Mouse (Mus musculus): ENCODE measurements at regions not wholly inside any gene's neighbourhood (a gene's known extent, or its start where the extent isn't known, plus 50 kb on each side); places are given as distances from the start of the nearest gene placed in this dataset.
"Not testable (repeated sequence)": the region's sequence is repeated elsewhere in the genome, so short reads cannot be mapped to it uniquely, and the experiment has no call there.

- DNase-seq (ENCODE audit: low read depth, low spot score), result no peak
Measured at GRCm38 (mm10) chr10:14333344-14333743, 212.1 kb downstream of the Adgrg6 start.

DNA sequence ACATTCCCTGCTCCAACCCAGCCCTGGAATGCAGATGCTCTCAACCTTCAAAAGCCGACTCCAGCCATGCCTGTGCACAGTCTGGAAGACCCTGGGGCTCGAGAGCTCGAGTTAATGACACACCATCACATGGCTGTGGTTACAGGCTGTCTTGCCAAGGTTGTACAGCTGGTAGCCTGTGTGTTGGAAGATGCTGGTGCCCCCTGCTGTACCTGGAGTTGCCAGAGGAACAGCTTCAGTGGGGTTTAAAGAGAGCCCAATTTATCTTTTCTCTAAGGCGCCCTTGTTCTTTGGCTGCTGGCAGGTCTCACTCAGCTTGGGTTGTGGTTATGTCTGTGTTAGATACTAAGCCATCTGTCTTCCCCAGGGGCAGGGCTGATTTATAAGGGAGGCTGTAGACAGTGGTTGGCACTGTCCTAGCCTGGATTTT is 212.8 kb downstream of the Adgrg6 start:
- peak; percentile 29 for DNase-seq (ENCODE audit: low read depth, low spot score)

- no peak for DNase-seq (ENCODE audit: low read depth, low spot score)
Measured at GRCm38 (mm10) chr10:14328846-14329245, 216.6 kb downstream of the Adgrg6 start.

DNA sequence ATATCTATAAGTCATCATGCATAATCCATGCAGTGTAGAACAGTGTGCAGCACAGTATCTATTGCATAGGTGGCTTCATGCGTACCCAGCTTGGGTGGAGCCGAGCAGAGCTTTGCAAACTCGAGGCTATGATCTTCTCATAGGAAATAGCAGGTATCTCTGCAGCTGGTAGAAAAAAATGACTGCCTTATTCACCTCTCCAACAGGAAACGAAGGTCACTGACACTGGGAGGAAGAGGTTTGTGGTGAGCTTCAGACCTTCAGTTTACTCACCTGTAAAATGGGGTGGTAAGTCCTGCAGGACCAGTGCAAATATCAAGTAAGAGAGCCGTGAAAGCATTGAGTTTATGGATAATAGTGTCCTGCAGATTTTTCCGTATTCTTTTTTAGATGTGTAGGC is 219.2 kb downstream of the Adgrg6 start:
- no peak for DNase-seq (ENCODE audit: low read depth, low spot score)

- peak; percentile 30 for DNase-seq (ENCODE audit: low read depth, low spot score)
Measured at GRCm38 (mm10) chr10:14321503-14321902, 224.0 kb downstream of the Adgrg6 start.

GRCm38 (mm10) chr10:14315232-14315631 is 230.2 kb downstream of the Adgrg6 start:
- no peak for DNase-seq (ENCODE audit: low read depth, low spot score)

DNA sequence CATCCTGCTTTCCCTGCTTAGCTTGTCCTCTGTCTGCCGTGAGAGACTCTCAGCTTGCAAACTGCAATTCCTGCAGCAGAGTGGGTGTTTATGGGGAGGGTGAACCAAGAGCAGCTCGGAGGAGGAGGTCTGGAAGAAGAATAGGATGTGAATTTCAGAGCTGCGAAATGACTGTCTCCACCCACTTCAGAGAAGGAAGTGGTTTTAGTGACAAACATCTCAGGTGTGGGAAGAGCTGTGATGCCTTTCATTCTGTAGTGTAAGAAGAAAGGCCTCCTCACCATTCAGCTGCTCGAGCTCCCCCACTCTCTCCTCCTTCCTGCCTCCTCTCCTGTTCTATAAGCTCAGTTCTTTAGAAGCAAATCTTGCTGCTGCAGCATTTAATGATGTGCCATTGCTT is 230.9 kb downstream of the Adgrg6 start:
- no peak for DNase-seq (ENCODE audit: low read depth, low spot score)

DNA sequence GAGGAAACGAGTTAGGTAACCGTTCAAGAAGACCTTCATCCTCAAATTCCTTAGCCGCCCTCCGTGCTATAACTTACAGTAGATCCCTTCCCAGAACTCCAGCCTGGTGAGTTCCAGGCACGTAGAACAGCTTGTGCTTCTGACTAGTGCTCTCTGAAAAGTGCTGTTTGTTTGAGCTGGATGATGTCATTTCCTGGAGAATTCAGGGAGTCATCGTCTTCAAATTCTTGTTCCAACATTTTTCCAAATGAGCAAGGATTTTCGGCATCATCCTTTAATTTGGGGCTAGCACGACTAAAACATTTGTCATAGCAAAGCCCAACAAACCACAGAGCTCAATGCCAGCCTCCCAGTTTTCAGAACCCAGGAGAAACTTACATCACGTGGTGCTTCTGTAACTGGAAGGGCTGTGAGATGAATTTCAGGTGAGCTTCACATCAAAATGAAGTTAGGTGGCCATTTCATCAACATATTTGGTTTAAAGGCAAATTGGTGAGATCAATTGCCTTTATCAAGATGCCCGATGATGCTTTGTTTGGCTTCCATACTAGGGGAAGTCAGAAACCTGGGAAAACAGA is 231.4 kb downstream of the Adgrg6 start:
- peak; percentile 35 for DNase-seq (ENCODE audit: low read depth, low spot score)

- DNase-seq (ENCODE audit: low read depth, low spot score), result no peak
Measured at GRCm38 (mm10) chr10:14312959-14313358, 232.5 kb downstream of the Adgrg6 start.

DNA sequence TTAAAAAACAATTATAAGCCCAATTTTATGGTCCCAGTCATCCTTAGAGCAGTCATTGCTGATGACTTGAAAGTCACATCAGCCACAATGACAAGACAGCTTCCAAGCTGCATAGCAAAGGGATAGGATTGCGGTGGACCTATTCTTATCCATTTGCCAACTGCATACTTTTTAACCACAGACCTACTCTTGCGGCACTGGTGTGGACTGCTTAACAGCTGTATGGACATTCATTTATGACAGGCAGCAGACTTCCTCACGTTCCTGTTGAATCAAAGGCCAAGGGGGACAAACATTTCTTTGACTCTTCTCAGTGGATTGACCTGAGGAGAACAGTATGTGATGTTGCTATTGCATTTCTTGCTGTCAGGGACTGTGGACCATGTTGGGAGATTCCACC is 233.5 kb downstream of the Adgrg6 start:
- no peak for DNase-seq (ENCODE audit: low read depth, low spot score)

DNA sequence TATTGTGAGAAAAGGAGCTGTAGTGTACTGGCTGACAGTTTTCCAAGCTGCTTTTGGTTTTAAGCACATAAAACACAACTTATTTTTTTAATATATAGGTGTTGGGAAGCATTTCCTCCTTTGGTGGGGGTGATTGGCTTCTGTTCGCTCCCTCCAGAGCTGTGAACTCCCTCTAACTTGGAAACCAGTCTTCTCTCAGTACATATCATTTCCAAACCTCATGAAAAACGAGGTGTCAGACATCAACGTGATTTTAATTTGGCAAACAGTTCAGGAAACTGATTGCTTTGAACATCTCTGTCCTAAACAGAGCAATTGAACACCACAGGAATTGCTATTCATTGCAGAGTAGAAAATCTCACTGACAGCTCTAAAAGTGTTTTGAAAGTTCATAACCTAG is 238.6 kb downstream of the Adgrg6 start:
- DNase-seq (ENCODE audit: low read depth, low spot score), result no peak

GRCm38 (mm10) chr10:14303476-14303875 is 242.0 kb downstream of the Adgrg6 start:
- DNase-seq (ENCODE audit: low read depth, low spot score), result peak; percentile 82

DNA sequence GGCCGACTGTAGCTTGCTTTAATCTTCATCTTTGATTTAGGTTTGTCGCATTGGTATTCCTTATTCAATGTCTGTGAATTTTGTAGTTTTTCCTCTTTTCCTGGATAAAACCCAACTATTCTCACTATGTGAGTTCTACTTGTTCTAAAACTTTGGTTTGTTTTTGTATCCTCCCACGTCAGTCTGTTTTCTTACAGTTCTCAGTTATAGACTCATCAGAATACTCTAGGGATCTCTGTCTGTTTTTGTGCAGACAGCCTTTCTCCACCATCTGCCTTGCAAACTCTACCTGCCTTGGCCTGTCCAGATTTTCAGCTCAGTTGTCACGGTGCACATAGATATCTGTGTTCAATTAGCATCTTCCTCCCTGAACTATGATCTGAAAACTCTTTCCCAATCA is 249.3 kb downstream of the Adgrg6 start:
- DNase-seq (ENCODE audit: low read depth, low spot score), result no peak

DNA sequence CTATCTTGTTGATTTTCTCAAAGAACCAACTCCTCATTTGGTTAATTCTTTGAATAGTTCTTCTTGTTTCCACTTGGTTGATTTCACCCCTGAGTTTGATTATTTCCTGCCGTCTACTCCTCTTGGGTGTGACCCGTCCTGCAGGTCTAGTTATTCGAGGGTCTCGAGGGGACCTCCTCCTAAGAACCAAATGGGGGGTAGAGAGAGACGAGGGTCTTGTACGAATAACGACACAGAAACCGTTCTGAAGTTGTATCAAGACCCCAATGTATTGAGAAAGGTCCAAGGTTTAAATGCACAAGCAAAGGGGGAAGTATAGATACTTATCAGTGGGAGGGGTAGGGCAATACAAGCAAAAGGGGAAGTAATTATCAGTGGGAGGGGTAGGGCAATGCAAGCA is 252.8 kb downstream of the Adgrg6 start:
- not testable (repeated sequence) for DNase-seq (ENCODE audit: low read depth, low spot score)

- DNase-seq (ENCODE audit: low read depth, low spot score), result no peak
Measured at GRCm38 (mm10) chr10:14287551-14287950, 257.9 kb downstream of the Adgrg6 start.

DNA sequence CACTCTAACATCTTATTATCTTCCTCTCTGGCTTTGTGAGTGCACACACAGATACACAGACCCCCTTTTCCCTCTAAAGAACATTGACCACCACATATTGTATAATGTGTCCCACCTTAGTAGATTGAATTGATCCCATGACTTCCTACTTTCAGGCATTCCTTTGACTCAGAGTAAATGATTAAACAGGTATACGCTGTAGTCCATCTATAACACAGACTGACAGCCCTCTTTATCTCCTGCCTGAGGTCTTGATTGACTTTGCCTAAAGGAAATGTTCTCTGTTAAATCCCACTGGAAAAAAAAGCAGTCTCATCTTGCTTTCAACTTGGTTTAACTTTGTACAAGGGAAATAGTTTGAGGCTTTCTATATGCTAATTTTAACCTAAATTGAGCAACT is 268.8 kb downstream of the Adgrg6 start:
- DNase-seq (ENCODE audit: low read depth, low spot score), result no peak

DNA sequence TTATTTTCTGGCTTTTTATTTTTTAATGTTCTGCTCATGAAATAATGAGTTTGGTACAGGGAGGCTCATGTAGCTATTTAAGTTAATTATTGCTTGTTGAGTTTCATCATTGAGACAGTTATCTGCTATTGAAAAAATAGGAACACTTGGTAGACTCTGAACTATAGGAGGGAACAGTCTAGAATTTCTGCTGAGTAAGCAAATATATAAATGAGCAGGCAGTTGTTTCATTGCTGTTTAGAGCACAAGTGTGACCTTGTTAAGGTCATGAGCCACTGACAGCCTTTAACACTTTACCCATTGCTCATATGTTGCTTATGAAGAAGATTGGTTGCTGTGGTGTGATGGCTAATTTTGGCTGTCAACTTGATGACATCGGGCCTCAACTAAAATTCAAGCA is 270.0 kb downstream of the Adgrg6 start:
- DNase-seq (ENCODE audit: low read depth, low spot score), result no peak

GRCm38 (mm10) chr10:14270008-14270407 is 275.5 kb downstream of the Adgrg6 start:
- no peak for DNase-seq (ENCODE audit: low read depth, low spot score)

DNA sequence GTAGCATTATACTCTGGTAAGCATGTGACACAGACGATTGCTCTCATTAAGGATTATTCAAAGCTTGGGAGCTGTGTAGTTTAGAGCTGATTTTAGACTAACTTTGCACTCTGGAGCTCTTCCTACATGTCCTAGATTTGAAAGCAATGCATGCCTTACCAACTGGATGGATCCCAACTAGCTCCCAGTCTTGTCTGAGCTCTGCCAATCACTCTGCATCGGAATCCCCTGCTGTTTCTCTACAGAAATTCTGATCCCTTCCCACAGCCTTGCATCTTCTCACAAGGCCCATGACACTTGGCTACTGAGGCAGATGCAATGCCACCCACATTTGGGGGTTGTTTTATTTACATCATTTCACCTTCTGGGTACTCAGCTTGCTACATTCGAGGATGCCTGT is 277.8 kb downstream of the Adgrg6 start:
- DNase-seq (ENCODE audit: low read depth, low spot score), result no peak

DNA sequence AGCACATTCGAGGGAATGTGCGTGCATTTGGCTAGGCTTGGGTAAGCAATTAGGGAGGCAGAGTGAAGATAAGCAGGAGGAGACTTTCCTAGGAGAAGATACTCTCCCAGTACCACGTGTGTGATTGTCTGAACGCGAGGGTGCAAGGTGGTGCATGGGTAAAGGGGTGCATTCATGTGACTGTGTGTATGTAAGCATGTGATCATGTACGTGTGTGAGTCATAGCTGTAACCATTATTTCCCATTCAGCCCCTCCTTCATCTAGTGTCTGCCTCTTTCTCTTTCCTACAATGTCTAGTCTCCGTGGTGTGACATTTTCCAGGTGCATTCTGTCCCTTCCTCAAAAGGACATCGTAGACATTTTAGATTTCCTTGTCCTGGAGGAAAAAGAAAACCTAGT is 273.8 kb downstream of the Hivep2 start:
- DNase-seq (ENCODE audit: low read depth, low spot score), result no peak

- DNase-seq (ENCODE audit: low read depth, low spot score), result no peak
Measured at GRCm38 (mm10) chr10:14234896-14235604, 269.2 kb downstream of the Hivep2 start.

DNA sequence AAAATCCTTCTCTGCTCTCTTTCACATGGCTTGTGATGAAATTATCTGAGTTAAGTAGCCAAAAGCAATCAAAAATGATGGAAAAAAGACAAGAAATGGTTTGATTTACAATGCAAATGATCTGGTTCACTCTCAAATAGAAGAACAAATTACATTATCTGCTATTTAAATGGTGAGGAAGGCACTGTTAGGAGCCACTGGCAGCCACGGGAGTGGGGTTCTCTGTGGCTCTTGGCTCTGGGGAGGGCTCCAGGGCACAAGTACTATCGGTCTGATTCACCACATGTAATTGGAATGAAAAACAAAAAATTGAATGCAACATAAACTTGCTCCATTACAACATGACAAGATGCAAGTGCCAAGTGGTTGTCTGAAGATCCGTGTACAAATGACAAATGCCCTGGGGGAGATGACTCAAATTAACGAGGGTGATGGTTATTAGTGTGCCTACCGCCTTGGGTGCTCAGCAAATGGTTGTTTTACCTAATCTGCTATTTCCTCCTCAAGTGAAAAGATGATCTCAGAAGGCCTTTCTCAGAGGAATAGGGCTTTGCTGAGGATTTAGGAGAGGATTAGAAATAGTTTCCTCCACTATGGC is 268.2 kb downstream of the Hivep2 start:
- DNase-seq (ENCODE audit: low read depth, low spot score), result no peak

DNA sequence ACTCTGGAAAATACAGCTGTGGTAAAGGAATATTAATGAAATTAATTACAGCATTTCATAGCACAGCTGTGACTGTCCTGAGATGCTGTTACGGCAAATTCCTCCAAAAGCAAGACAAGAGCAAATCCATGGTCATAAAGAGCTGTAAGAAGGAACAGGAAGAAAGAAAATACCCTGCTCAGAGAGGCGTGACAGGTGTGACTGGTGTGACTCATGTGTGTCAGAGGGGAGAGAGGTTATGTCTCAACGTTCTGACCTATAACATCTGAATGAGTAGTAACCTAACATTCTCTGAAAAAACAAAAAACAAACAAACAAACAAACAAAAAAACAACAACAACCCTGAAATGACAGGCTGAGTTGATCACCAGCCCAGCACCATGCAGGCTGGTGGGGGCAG is 267.5 kb downstream of the Hivep2 start:
- no peak for DNase-seq (ENCODE audit: low read depth, low spot score)
